Mouse (Mus musculus) brown adipose tissue, adult 24 weeks (tissue): ENCODE results near the gene Fscn2. TPM values are rescaled to one million over a fixed set of nuclear protein-coding genes. Genes with fewer than 3 reads are reported as not detected.
"Not testable (repeated sequence)": the region's sequence is repeated elsewhere in the genome, so short reads cannot be mapped to it uniquely, and the experiment has no call there.

ENCODE experiments used
- H3K27ac ChIP-seq: fragments of 200-500 bp; replicated peaks from 2 replicates; pipeline ENCODE4 v1.5.1; 2012; ENCODE audit warnings: low read depth, mild to moderate bottlenecking, low read length
- H3K4me1 ChIP-seq: fragments of 200-500 bp; 2 replicates; pipeline ENCODE4 v1.6.1; 2012; ENCODE audit warnings: low read length, mixed read lengths; ENCODE audit not compliant: control insufficient read depth, insufficient read depth, insufficient read length
- H3K4me3 ChIP-seq: fragments of 200-500 bp; 2 replicates; pipeline ENCODE4 v1.5.1; 2012; ENCODE audit warnings: low read depth, mild to moderate bottlenecking, low read length, moderate library complexity; ENCODE audit not compliant: insufficient read depth
- polyA plus RNA-seq: library from polyadenylated mRNA; stranded (reverse); fragments of >200 nt; gene quantifications from 2 replicates; pipeline ENCODE4 v1.2.4, GENCODE M21; 2012; ENCODE audit not compliant: missing spikeins, insufficient read depth, insufficient read length

The Fscn2 gene
- polyA plus RNA-seq, 1 experiment, result not detected

DNA sequence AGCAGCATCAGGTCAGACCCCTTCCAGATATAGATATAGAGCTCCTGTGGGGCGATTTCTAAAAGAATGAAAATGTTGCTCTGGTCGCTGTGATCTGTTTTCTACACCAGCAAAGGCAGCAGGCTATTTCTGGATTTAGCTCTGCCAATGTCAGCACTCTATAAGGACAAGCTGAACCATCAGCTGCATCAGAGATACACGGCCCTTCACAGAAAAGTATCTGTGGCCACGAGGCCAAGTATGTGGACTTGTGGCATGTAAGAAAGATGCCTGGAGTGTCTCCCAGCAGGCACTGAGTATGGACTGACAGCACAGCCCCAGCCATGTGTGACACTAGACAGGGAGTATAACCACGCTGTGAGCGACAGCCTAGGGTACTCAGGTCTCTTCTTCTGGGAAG lies 25.3 kb downstream of the Fscn2 start:
- H3K4me1 ChIP-seq, result no peaks in the 10 kb centered on the region
- no peak overlapping the region for H3K27ac ChIP-seq
- H3K4me3 ChIP-seq, result no peak overlapping the region

DNA sequence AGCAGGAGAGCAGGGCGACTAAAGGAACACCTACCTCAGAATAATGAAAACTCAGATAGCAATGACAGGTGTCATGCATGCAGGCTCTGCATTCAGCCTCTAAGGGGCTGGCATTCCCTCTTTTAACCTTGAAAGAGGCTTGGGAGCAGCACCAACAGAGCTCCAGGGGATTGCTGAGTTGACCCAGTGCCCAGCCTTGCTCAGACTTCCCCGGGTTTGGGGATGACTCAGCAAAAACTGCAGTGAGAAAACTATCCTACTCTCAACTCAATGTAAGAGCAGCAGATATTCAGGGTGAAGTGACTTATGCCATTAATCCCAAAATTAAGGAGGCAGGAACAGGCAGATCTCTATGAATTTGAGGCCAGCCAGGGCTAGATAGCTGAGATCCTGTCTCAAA lies 25.8 kb downstream of the Fscn2 start:
- Histone ChIP-seq H3K4me1 (no peaks in the 10 kb centered on the region), H3K4me3 (no peak overlapping the region), H3K27ac (no peak overlapping the region; the same call in 1 of the 2 replicates)

DNA sequence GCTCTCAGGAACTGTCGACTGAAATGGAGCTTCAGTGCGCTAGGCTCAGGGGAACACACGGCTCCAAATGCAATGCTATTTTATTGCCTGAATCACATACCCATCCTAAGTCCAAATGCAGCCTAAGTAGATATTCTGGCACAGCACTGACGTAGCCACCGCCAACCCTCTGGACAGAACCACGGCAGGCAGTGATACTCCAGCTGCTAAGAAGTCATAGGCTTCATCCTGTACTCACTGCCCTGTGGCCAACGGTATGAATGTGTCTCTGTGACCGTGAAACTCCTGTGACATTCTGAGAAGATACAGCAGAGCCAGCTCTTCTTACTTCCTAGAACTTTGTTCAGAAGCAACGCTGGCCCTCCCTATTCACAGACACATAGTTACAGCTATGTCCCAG lies 27.2 kb downstream of the Fscn2 start:
- H3K27ac ChIP-seq, result no peak overlapping the region
- H3K4me1 ChIP-seq, result no peaks in the 10 kb centered on the region
- H3K4me3 ChIP-seq, result no peak overlapping the region

DNA sequence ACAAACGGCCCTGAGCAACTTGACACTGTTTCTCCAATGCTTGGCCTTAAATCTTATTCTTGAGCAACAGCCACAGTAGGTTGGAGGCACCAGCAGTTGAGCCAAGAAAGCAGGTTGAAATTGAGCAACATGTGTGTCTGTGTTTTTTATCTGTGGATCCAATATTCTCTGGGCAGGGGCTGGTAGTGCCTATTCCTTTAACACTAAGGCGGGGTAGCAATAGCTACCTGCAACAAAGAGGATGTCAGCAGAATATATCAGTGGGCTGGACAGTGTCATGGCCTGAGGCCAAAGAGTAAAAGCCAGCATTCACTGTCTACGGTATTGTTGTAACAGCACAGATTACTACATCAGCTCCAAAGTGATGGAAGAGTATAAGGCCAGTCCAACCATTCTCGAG lies 34.3 kb downstream of the Fscn2 start:
- H3K4me1 ChIP-seq, result no peaks in the 10 kb centered on the region
- H3K27ac ChIP-seq, result no peak overlapping the region
- no peak overlapping the region for H3K4me3 ChIP-seq

DNA sequence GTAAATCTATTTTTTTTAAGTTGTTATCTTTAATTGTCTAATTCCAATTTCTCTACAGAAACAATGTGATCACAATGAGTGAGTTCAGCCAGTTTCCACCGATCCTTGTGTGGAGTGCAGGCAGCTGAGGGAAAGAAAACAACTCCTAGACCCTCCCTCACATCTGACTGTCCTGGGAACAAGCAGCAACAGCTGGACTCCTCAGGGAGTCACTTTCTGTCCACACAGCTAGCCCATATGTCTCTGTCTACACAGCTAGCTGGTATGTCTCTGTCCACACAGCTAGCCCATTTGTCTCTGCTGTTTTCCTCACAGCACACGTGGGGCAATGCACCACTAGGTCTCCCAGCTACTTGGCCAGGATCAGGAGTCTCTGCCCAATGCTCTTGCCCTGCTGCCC lies 36.3 kb downstream of the Fscn2 start:
- Histone ChIP-seq H3K27ac (no peak overlapping the region), H3K4me3 (no peak overlapping the region), H3K4me1 (no peaks in the 10 kb centered on the region)

DNA sequence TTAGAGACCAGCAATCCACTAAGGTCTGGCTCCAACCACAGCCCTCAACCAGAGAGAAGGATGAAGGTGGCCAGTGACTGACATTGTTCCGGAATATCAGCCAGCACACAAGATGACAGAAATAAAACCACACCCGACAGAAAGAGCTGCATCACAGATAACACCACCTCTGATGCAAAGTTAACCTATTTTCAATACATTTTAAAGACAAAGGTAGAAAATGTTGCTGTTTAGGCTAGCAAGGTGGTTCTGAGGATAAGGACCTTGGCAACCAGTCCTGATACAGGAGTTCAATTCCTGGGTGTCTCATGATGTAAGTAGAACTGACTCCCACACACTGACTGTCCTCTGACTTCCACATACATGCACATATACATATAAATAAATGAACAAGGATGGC lies 38.0 kb downstream of the Fscn2 start:
- Histone ChIP-seq H3K27ac (no peak overlapping the region), H3K4me1 (no peaks in the 10 kb centered on the region), H3K4me3 (no peak overlapping the region)

DNA sequence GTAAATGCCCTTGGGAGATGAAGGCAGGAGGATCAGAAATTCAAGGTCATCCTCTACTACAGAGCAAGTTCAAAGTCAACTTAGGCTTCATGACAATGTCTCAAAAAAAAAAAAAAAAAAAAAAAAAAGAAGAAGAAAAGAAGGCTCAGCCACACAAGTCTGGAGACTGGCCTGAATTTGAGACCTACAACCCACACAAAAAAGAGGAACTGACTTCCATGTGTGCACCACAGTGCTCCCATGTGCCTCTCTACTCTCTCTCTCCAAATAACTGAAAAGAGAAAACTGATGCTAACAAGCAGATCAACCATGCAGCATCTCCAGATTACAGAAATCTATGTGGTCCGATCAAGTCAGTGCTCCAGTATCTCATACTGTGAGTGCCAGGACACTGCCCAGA lies 43.5 kb downstream of the Fscn2 start:
- Histone ChIP-seq H3K27ac (no peak overlapping the region), H3K4me3 (no peak overlapping the region), H3K4me1 (no peaks in the 10 kb centered on the region)

DNA sequence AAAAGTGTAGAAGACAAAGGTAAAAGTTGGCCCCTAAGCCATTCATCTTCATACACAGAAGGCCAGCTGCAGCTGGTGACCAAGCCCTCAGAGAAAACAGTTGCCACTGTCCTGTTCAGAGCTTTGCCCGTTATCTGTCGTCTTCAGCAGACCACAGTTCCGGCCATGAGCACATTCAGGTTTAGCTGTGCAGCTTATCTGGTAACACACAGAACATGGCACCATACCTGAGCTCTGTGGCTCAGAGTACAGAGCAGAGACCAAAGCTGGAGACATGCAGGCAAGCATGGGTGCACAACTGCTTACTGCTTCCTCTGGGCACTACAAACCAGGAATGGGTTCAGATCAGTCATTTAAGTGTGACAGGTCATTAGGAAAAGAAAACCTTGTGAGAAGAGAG lies 44.5 kb downstream of the Fscn2 start:
- Histone ChIP-seq H3K27ac (no peak overlapping the region), H3K4me1 (no peaks in the 10 kb centered on the region), H3K4me3 (no peak overlapping the region)

DNA sequence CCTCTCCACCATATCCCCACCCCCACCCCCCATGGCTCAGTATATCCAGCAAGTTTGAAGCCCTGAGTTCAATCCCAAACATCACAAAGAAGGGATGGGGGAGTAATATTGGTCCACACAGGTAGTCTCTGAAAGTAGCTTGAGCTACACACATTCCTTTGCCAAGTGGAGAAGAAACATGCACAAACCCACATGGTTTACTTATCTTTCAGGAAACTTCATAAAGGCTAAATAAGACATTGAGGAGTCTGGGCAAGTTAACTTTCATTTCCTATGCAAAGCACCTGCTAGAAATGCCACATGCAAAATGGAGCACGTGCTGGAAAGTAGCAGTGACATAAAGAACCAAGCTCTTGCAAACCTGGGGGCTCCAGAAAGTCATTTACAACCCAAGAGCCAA lies 45.1 kb downstream of the Fscn2 start:
- no peak overlapping the region for H3K27ac ChIP-seq
- H3K4me3 ChIP-seq, result no peak overlapping the region
- H3K4me1 ChIP-seq, result no peaks in the 10 kb centered on the region

DNA sequence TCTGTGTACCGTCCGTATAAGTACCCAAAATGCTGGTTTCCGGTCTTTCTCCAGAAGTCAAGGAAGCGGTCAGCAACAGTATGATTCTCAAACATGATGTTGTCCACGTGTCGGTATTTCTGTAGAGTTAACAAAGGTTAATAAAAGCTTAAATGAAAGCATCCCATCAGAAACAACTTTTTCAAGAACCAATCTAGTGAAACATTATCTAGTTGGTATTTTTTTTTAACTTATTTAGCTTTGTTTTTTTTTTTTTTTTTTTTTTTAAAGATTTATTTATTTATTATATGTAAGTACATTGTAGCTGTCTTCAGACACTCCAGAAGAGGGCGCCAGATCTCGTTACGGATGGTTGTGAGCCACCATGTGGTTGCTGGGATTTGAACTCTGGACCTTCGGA lies 52.3 kb downstream of the Fscn2 start:
- H3K4me3 ChIP-seq, H3K4me1 ChIP-seq, H3K27ac ChIP-seq: not testable (repeated sequence)

Other genes with a start within 250 kb of the Fscn2 start
- 80.3 and 82.0 TPM in 2 replicates for gene Slc38a10, start 210.2 kb upstream of the Fscn2 start, polyA plus RNA-seq
- gene Bahcc1, start 128.6 kb upstream of the Fscn2 start, polyA plus RNA-seq, result 5.7 and 5.9 TPM in 2 replicates
- gene Actg1, start 13.0 kb upstream of the Fscn2 start, polyA plus RNA-seq, result 325 and 418 TPM in 2 replicates
- 6.2 and 7.3 TPM in 2 replicates for gene Faap100, start 17.2 kb downstream of the Fscn2 start, polyA plus RNA-seq
- gene Nploc4, start 76.2 kb downstream of the Fscn2 start, polyA plus RNA-seq, result 27.2 and 35.9 TPM in 2 replicates
- gene Tspan10, start 81.1 kb downstream of the Fscn2 start, polyA plus RNA-seq, result not detected in 2 replicates
- gene Pde6g, start 92.0 kb downstream of the Fscn2 start, polyA plus RNA-seq, result not detected in 2 replicates
- 58.7 and 70.2 TPM in 2 replicates for gene Oxld1, start 96.5 kb downstream of the Fscn2 start, polyA plus RNA-seq
- gene Ccdc137, start 96.6 kb downstream of the Fscn2 start, polyA plus RNA-seq, result 5.7 and 8.6 TPM in 2 replicates
- 11.4 and 20.4 TPM in 2 replicates for gene Arl16, start 106.1 kb downstream of the Fscn2 start, polyA plus RNA-seq
- 278 and 304 TPM in 2 replicates for gene Mrpl12, start 123.1 kb downstream of the Fscn2 start, polyA plus RNA-seq
- gene Slc25a10, start 130.3 kb downstream of the Fscn2 start, polyA plus RNA-seq, result 32.9 and 33.9 TPM in 2 replicates
- not detected in 2 replicates for gene Gcgr, start 169.2 kb downstream of the Fscn2 start, polyA plus RNA-seq
- gene Mcrip1, start 188.2 kb downstream of the Fscn2 start, polyA plus RNA-seq, result 24.6 and 28.0 TPM in 2 replicates
- gene Ppp1r27, start 189.6 kb downstream of the Fscn2 start, polyA plus RNA-seq, result 4.1 and 5.5 TPM in 2 replicates
- gene P4hb, start 211.7 kb downstream of the Fscn2 start, polyA plus RNA-seq, result 95.0 and 97.3 TPM in 2 replicates
- gene Arhgdia, start 220.1 kb downstream of the Fscn2 start, polyA plus RNA-seq, result 117 and 146 TPM in 2 replicates
- gene Alyref, start 236.8 kb downstream of the Fscn2 start, polyA plus RNA-seq, result 49.2 and 58.8 TPM in 2 replicates
- 54.9 and 59.1 TPM in 2 replicates for gene Anapc11, start 236.9 kb downstream of the Fscn2 start, polyA plus RNA-seq
- gene Npb, start 246.9 kb downstream of the Fscn2 start, polyA plus RNA-seq, result not detected in 2 replicates